Comparison of ENCODE assay signal across 22 mouse cellular contexts in genomic region chr1:106637705-106638104, GRCm38 (mm10).
DNase-seq lines count a peak whose midpoint lies in the region; ATAC-seq lines count a peak whose summit lies in the region.
"Had no signal": no experiment of that assay in that cellular context is flagged by ENCODE, and none has a peak within 500 bp of the region (broad histone marks: within the 10 kb centered on the region; RNA-seq: fewer than 3 reads in every experiment).

No protein-coding gene starts in this region.

- ATAC-seq in midbrain, embryonic 14.5 days (ENCODE audit: low FRiP score, low TSS enrichment): no peak
- peak; percentile 63 for ATAC-seq in common myeloid progenitor, adult 5-6 weeks (replicated peaks; ENCODE audit: low read depth, poor library complexity, severe bottlenecking)
- ATAC-seq in granulocyte monocyte progenitor cell, adult 5-6 weeks (replicated peaks; ENCODE audit: poor library complexity, severe bottlenecking): peak; percentile 46
- ATAC-seq: CD4-positive, CD25-positive, alpha-beta regulatory T cell, adult 4 months; forebrain, embryonic 13.5 days had no signal

- no peaks in the 10 kb centered on the region for H3K27me3 ChIP-seq in midbrain, embryonic 10.5 days (ENCODE audit: low read depth, poor library complexity, severe bottlenecking)
- no peaks in the 10 kb centered on the region for H3K27me3 ChIP-seq in midbrain, embryonic 14.5 days (ENCODE audit: control insufficient read depth, insufficient read depth, low read length)
- H3K27me3 ChIP-seq: forebrain, embryonic 13.5 days; heart, embryonic 13.5 days had no signal

- H3K4me3 ChIP-seq in midbrain, embryonic 10.5 days: no peak overlapping the region
- no peak overlapping the region for H3K4me3 ChIP-seq in midbrain, embryonic 14.5 days (replicated peaks; ENCODE audit: low read depth, low read length)
- H3K4me3 ChIP-seq: forebrain, embryonic 10.5 days; forebrain, embryonic 13.5 days; heart, adult 2 months; heart, embryonic 10.5 days; heart, embryonic 13.5 days had no signal

- H3K9ac ChIP-seq in midbrain, embryonic 14.5 days (replicated peaks; ENCODE audit: low read length): no peak overlapping the region
- H3K9ac ChIP-seq: forebrain, embryonic 13.5 days; heart, embryonic 13.5 days; hindbrain, embryonic 14.5 days had no signal

- no peaks in the 10 kb centered on the region for H3K36me3 ChIP-seq in midbrain, embryonic 10.5 days
- no peaks in the 10 kb centered on the region for H3K36me3 ChIP-seq in midbrain, embryonic 14.5 days (ENCODE audit: control insufficient read depth, insufficient read depth, low read length)
- H3K36me3 ChIP-seq: forebrain, embryonic 10.5 days; heart, embryonic 10.5 days; heart, embryonic 13.5 days had no signal

- no peaks in the 10 kb centered on the region for H3K9me3 ChIP-seq in midbrain, embryonic 10.5 days (replicated peaks)
- no peaks in the 10 kb centered on the region for H3K9me3 ChIP-seq in midbrain, embryonic 14.5 days (ENCODE audit: control insufficient read depth, low read length)
- H3K9me3 ChIP-seq: forebrain, embryonic 10.5 days; forebrain, embryonic 13.5 days; heart, embryonic 10.5 days; heart, embryonic 13.5 days had no signal

- peaks cover 14% of the 10 kb centered on the region; the same call in 1 of the 2 replicates for H3K4me1 ChIP-seq in midbrain, embryonic 10.5 days
- H3K4me1 ChIP-seq in midbrain, embryonic 14.5 days (ENCODE audit: control insufficient read depth, insufficient read depth, low read length): no peaks in the 10 kb centered on the region
- H3K4me1 ChIP-seq: forebrain, embryonic 13.5 days had no signal

- H3K4me2 ChIP-seq in midbrain, embryonic 14.5 days (ENCODE audit: low read length): no peak overlapping the region
- H3K4me2 ChIP-seq: forebrain, embryonic 13.5 days; heart, embryonic 13.5 days; hindbrain, embryonic 14.5 days had no signal

- WGBS in midbrain, embryonic 10.5 days: 95% methylated on average over 11 of the region's 11 CpGs
- 91% methylated on average over 11 of the region's 11 CpGs for WGBS in midbrain, embryonic 14.5 days

- 0 out of 2 replicates have a peak overlapping the region, but pooled peaks have one; percentile 17 for H3K27ac ChIP-seq in midbrain, embryonic 10.5 days (replicated peaks)
- no peak overlapping the region for H3K27ac ChIP-seq in midbrain, embryonic 14.5 days (replicated peaks; ENCODE audit: low read depth, low read length)
- H3K27ac ChIP-seq: forebrain, embryonic 10.5 days; forebrain, embryonic 13.5 days; heart, adult 2 months; heart, embryonic 10.5 days; heart, embryonic 13.5 days; hindbrain, embryonic 14.5 days had no signal

- no peak for DNase-seq in midbrain, embryonic 10.5 days (ENCODE audit: low spot score)
- DNase-seq in midbrain, embryonic 14.5 days: no peak
- DNase-seq in left cerebral cortex, adult 11 months (ENCODE audit: low spot score): no peak
- DNase-seq in lung, postnatal 25 days (ENCODE audit: low spot score): no peak
- DNase-seq: adrenal gland, adult 8-10 months; adrenal gland, postnatal 25 days; cerebellum, adult 11-12 months; cerebellum, adult 8-10 months; cerebellum, postnatal 10 days; cerebellum, postnatal 36 days; gastrocnemius, postnatal 25 days; heart, adult 2 months; heart, postnatal 14 days; heart, postnatal 4 days had no signal
